Mouse (Mus musculus): Measurements from ENCODE around the gene Ppp4r3a. TPM values are rescaled to one million over a fixed set of nuclear protein-coding genes. Genes with fewer than 3 reads are reported as not detected.

Gene Ppp4r3a
- total and polyA plus RNA-seq, 3 experiments = 43.2 to 68.6 (median 68.5) TPM

DNA sequence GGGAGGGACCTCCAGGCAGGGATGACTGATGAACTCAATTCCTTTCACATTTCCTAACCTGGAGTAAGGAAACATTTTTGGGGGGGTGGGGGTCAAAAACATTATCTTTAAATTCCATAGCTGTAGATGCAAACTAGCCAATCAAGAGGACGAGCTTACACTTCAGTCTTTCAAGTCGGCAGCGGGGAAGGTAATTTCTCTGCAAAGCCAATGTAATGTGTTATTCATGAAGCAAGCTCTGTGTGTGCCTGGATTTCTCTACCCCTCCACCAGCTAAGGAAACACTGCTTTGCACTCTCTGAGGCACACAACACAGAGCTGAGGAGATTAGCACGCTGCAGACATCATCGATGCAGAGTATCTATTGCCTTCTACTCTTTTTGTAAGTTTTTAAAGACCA, 64.5 kb downstream of the Ppp4r3a start:
- H3K27ac ChIP-seq (ENCODE audit: insufficient read depth, low read depth) = peak overlapping the region; percentile 10; the same call in 1 of the 2 replicates
- H3K4me3 ChIP-seq (replicated peaks in 1 of 3; ENCODE audit: low read depth in 2 of 3, low read length in 2 of 3, poor library complexity in 1 of 3) = no peak overlapping the region
- in situ Hi-C loops (cut with MboI; ENCODE audit: low pct_ligation_motif_present, low pct_unique_long_range_greater_than_20kb, low sequenced_read_pairs) = no loop called here
- H3K4me1 ChIP-seq (ENCODE audit: control insufficient read depth in 1 of 2, insufficient read depth in 2 of 2) = peaks cover 23 to 76% of the 10 kb centered on the region in 2 experiments
- TF ChIP-seq MAZ (IDR thresholded peaks at IDR 0.05; ENCODE audit: low read depth, low read length) (no peak), MYC (IDR thresholded peaks at IDR 0.05; ENCODE audit: low read depth, low read length) (no peak), ELF1 (IDR thresholded peaks at IDR 0.05; ENCODE audit: low read depth, low read length) (no peak), USF2 (conservative IDR thresholded peaks at IDR 0.05; ENCODE audit: low read depth, low read length) (no peak), IRF4 (IDR thresholded peaks at IDR 0.05; ENCODE audit: low read depth, low read length) (no peak), KAT2A (IDR thresholded peaks at IDR 0.05; ENCODE audit: insufficient replicate concordance, low read length) (no peak), PAX5 (IDR thresholded peaks at IDR 0.05; ENCODE audit: low read length) (no peak), POLR2A (IDR thresholded peaks at IDR 0.05; ENCODE audit: low read depth, low read length) (no peak), RAD21 (IDR thresholded peaks at IDR 0.05; ENCODE audit: low read depth, low read length) (no peak), CHD1 (IDR thresholded peaks at IDR 0.05; ENCODE audit: low read depth, low read length) (no peak), GABPA (IDR thresholded peaks at IDR 0.05; ENCODE audit: insufficient replicate concordance, low read depth, low read length) (no peak), BHLHE40 (IDR thresholded peaks at IDR 0.05; ENCODE audit: low read depth, low read length) (no peak), E2F4 (IDR thresholded peaks at IDR 0.05; ENCODE audit: insufficient replicate concordance, low read depth, low read length) (no peak), JUN (IDR thresholded peaks at IDR 0.05; ENCODE audit: insufficient read depth, low read depth, low read length) (no peak), ZMIZ1 (IDR thresholded peaks at IDR 0.05; ENCODE audit: low read depth, low read length) (no peak)
- no peaks in the 10 kb centered on the region for H3K27me3 ChIP-seq (replicated peaks)
- dilution Hi-C loops (cut with MboI; ENCODE audit: extremely low pct_ligation_motif_present, extremely low pct_unique_long_range_greater_than_20kb, low sequenced_read_pairs) = no loop called here
- peaks cover 33 to 53% of the 10 kb centered on the region in 2 experiments for H3K36me3 ChIP-seq (replicated peaks in 1 of 2; ENCODE audit: control insufficient read depth in 1 of 2, insufficient read depth in 1 of 2, low read length in 1 of 2)
- no peak overlapping the region for H3K4me2 ChIP-seq (ENCODE audit: insufficient read depth, low read depth, poor library complexity, severe bottlenecking)
- H3K9me3 ChIP-seq (replicated peaks; ENCODE audit: low read length) = no peaks in the 10 kb centered on the region
- DNase-seq (ENCODE audit: extremely low read depth) = no peak
- H3K79me2 ChIP-seq (replicated peaks; ENCODE audit: control insufficient read depth, extremely low read depth, insufficient read depth, poor library complexity, severe bottlenecking) = peaks cover 67% of the 10 kb centered on the region
- no peak overlapping the region for H3K9ac ChIP-seq (ENCODE audit: insufficient read depth, low read depth)

GRCm38 (mm10) chr12:101017971-101018371, 65.5 kb downstream of the Ppp4r3a start:
- peak overlapping the region; percentile 41 for H3K4me2 ChIP-seq (ENCODE audit: insufficient read depth, low read depth, poor library complexity, severe bottlenecking)
- in situ Hi-C loops (cut with MboI; ENCODE audit: low pct_ligation_motif_present, low pct_unique_long_range_greater_than_20kb, low sequenced_read_pairs) = no loop called here
- peak overlapping the region; percentile 76 for H3K27ac ChIP-seq (ENCODE audit: insufficient read depth, low read depth)
- H3K79me2 ChIP-seq (replicated peaks; ENCODE audit: control insufficient read depth, extremely low read depth, insufficient read depth, poor library complexity, severe bottlenecking) = peaks cover 70% of the 10 kb centered on the region
- peaks cover 28 to 78% of the 10 kb centered on the region in 2 experiments for H3K4me1 ChIP-seq (ENCODE audit: control insufficient read depth in 1 of 2, insufficient read depth in 2 of 2)
- H3K9ac ChIP-seq (ENCODE audit: insufficient read depth, low read depth) = peak overlapping the region; percentile 21; the same call in 1 of the 2 replicates
- peak; percentile 85 for DNase-seq (ENCODE audit: extremely low read depth)
- dilution Hi-C loops (cut with MboI; ENCODE audit: extremely low pct_ligation_motif_present, extremely low pct_unique_long_range_greater_than_20kb, low sequenced_read_pairs) = no loop called here
- peaks cover 26 to 47% of the 10 kb centered on the region in 2 experiments for H3K36me3 ChIP-seq (replicated peaks in 1 of 2; ENCODE audit: control insufficient read depth in 1 of 2, insufficient read depth in 1 of 2, low read length in 1 of 2)
- no peaks in the 10 kb centered on the region for H3K9me3 ChIP-seq (replicated peaks; ENCODE audit: low read length)
- H3K4me3 ChIP-seq (replicated peaks in 1 of 3; ENCODE audit: low read depth in 2 of 3, low read length in 2 of 3, poor library complexity in 1 of 3) = peak overlapping the region; percentile 8 to 43 (median 9)
- H3K27me3 ChIP-seq (replicated peaks) = no peaks in the 10 kb centered on the region
- TF ChIP-seq CHD2 (IDR thresholded peaks at IDR 0.05; ENCODE audit: low read length) = no peak
- no peak for TF ChIP-seq ZNF384 (IDR thresholded peaks at IDR 0.05; ENCODE audit: low read depth, low read length)
- peak; percentile 60; the same call in 1 of the 2 replicates for TF ChIP-seq MYC (IDR thresholded peaks at IDR 0.05; ENCODE audit: low read depth, low read length)
- no peak for TF ChIP-seq RCOR1 (conservative IDR thresholded peaks at IDR 0.05; ENCODE audit: low read depth, low read length)
- peak; percentile 38; the same call in 1 of the 2 replicates for TF ChIP-seq SIN3A (IDR thresholded peaks at IDR 0.05; ENCODE audit: low read length)
- peak; percentile 72; the same call in 1 of the 2 replicates for TF ChIP-seq MXI1 (IDR thresholded peaks at IDR 0.05; ENCODE audit: low read depth, low read length)
- TF ChIP-seq ELF1 (IDR thresholded peaks at IDR 0.05; ENCODE audit: low read depth, low read length) = peak; percentile 82
- TF ChIP-seq POLR2A (IDR thresholded peaks at IDR 0.05; ENCODE audit: low read depth, low read length) = peak; percentile 56; the same call in 1 of the 2 replicates
- no peak for TF ChIP-seq ZC3H11A (IDR thresholded peaks at IDR 0.05; ENCODE audit: low read depth, low read length)
- no peak for TF ChIP-seq UBTF (IDR thresholded peaks at IDR 0.05; ENCODE audit: low read depth, low read length)
- no peak for TF ChIP-seq USF2 (conservative IDR thresholded peaks at IDR 0.05; ENCODE audit: low read depth, low read length)
- no peak for TF ChIP-seq NRF1 (IDR thresholded peaks at IDR 0.05; ENCODE audit: low read depth, low read length)
- TF ChIP-seq ZMIZ1 (IDR thresholded peaks at IDR 0.05; ENCODE audit: low read depth, low read length) = no peak
- TF ChIP-seq TCF12 (IDR thresholded peaks at IDR 0.05; ENCODE audit: low read depth, low read length) = peak; percentile 64; the same call in 1 of the 2 replicates
- peak; percentile 33 for TF ChIP-seq HCFC1 (IDR thresholded peaks at IDR 0.05; ENCODE audit: low read depth, low read length)
- no peak for TF ChIP-seq CHD1 (IDR thresholded peaks at IDR 0.05; ENCODE audit: low read depth, low read length)
- no peak for TF ChIP-seq MEF2A (IDR thresholded peaks at IDR 0.05; ENCODE audit: borderline replicate concordance, low read depth, low read length)
- peak; percentile 64; the same call in 1 of the 2 replicates for TF ChIP-seq NELFE (IDR thresholded peaks at IDR 0.05; ENCODE audit: low read depth, low read length)
- peak; percentile 43 for TF ChIP-seq IRF4 (IDR thresholded peaks at IDR 0.05; ENCODE audit: low read depth, low read length)
- TF ChIP-seq ETS1 (conservative IDR thresholded peaks at IDR 0.05; ENCODE audit: low read depth, low read length) = no peak; the same call in 1 of the 2 replicates
- no peak; the same call in 1 of the 2 replicates for TF ChIP-seq TBP (conservative IDR thresholded peaks at IDR 0.05; ENCODE audit: low read depth, low read length)
- no peak for TF ChIP-seq RAD21 (IDR thresholded peaks at IDR 0.05; ENCODE audit: low read depth, low read length)
- TF ChIP-seq CTCF (conservative IDR thresholded peaks at IDR 0.05 in 1 of 2, IDR thresholded peaks at IDR 0.05 in 1 of 2; ENCODE audit: low read depth in 2 of 2, low read length in 2 of 2) = no peak
- no peak for TF ChIP-seq E2F4 (IDR thresholded peaks at IDR 0.05; ENCODE audit: insufficient replicate concordance, low read depth, low read length)
- no peak for TF ChIP-seq JUND (conservative IDR thresholded peaks at IDR 0.05; ENCODE audit: low read depth, low read length)
